ENCODE assay signal across 13 mouse cellular contexts in genomic region chr6:38840380-38840779, GRCm38 (mm10). TPM values are rescaled to one million over a fixed set of nuclear protein-coding genes. Genes with fewer than 3 reads are reported as not detected.
DNase-seq lines count a peak whose midpoint lies in the region; ATAC-seq and TF ChIP-seq lines count a peak whose summit lies in the region.
"Had no signal": no experiment of that assay in that cellular context is flagged by ENCODE, and none has a peak within 500 bp of the region (broad histone marks: within the 10 kb centered on the region; RNA-seq: fewer than 3 reads in every experiment).

No protein-coding gene starts in this region.

- no peaks in the 10 kb centered on the region for H3K9me3 ChIP-seq in heart, postnatal 0 days (replicated peaks; ENCODE audit: control insufficient read depth, low read length)
- H3K9me3 ChIP-seq in heart, embryonic 10.5 days = no peaks in the 10 kb centered on the region
- H3K9me3 ChIP-seq: embryonic facial prominence, embryonic 15.5 days; kidney, embryonic 15.5 days; limb, embryonic 15.5 days; midbrain, embryonic 12.5 days had no signal

- 80% methylated on average over 2 of the region's 2 CpGs for WGBS in heart, postnatal 0 days
- 87% methylated on average over 2 of the region's 2 CpGs for WGBS in heart, embryonic 10.5 days

- H3K4me1 ChIP-seq in heart, postnatal 0 days (ENCODE audit: control insufficient read depth, insufficient read depth) = peaks cover 40% of the 10 kb centered on the region
- peaks cover 60% of the 10 kb centered on the region for H3K4me1 ChIP-seq in heart, embryonic 10.5 days

- no peak for ATAC-seq in heart, postnatal 0 days (ENCODE audit: insufficient read depth, low read depth)

- H3K4me2 ChIP-seq in heart, postnatal 0 days (ENCODE audit: low read depth, low read length) = no peak overlapping the region
- H3K4me2 ChIP-seq: embryonic facial prominence, embryonic 15.5 days; kidney, embryonic 15.5 days; limb, embryonic 15.5 days; midbrain, embryonic 12.5 days had no signal

- no peak overlapping the region for H3K4me3 ChIP-seq in heart, postnatal 0 days (ENCODE audit: low read depth, low read length)
- no peak overlapping the region for H3K4me3 ChIP-seq in heart, embryonic 10.5 days
- H3K4me3 ChIP-seq: embryonic facial prominence, embryonic 15.5 days; kidney, embryonic 15.5 days; limb, embryonic 15.5 days; midbrain, embryonic 12.5 days had no signal

- H3K27ac ChIP-seq in heart, postnatal 0 days (ENCODE audit: low read depth) = peak overlapping the region; percentile 32; the same call in 1 of the 2 replicates
- no peak overlapping the region for H3K27ac ChIP-seq in heart, embryonic 10.5 days
- H3K27ac ChIP-seq: embryonic facial prominence, embryonic 15.5 days; kidney, embryonic 15.5 days; limb, embryonic 15.5 days; midbrain, embryonic 12.5 days had no signal

- no peaks in the 10 kb centered on the region for H3K27me3 ChIP-seq in heart, postnatal 0 days (ENCODE audit: control insufficient read depth, insufficient read depth, low read length)
- H3K27me3 ChIP-seq in heart, embryonic 10.5 days (ENCODE audit: insufficient read depth, poor library complexity, severe bottlenecking) = no peaks in the 10 kb centered on the region
- H3K27me3 ChIP-seq: embryonic facial prominence, embryonic 15.5 days; kidney, embryonic 15.5 days; limb, embryonic 15.5 days; midbrain, embryonic 12.5 days had no signal

- intact Hi-C loops in gastrocnemius, postnatal 36 days (cut with DNase I) = no loop called here

- H3K36me3 ChIP-seq in heart, postnatal 0 days (replicated peaks; ENCODE audit: control insufficient read depth, insufficient read depth, low read length) = no peaks in the 10 kb centered on the region
- H3K36me3 ChIP-seq in heart, embryonic 10.5 days = peaks cover 5% of the 10 kb centered on the region; the same call in 1 of the 2 replicates
- H3K36me3 ChIP-seq: embryonic facial prominence, embryonic 15.5 days; limb, embryonic 15.5 days had no signal

- DNase-seq in heart, postnatal 0 days (ENCODE audit: low spot score) = no peak
- no peak for DNase-seq in heart, embryonic 10.5 days (ENCODE audit: low spot score)
- peak; percentile 31 for DNase-seq in testis, postnatal 10 days (ENCODE audit: low spot score)
- DNase-seq in testis, postnatal 14 days (ENCODE audit: low spot score) = no peak
- DNase-seq in gastrocnemius, postnatal 36 days = peak; percentile 34 to 42
- peak; percentile 31 for DNase-seq in telencephalon, adult 2 months (ENCODE audit: low read depth, low spot score)
- no peak for DNase-seq in lung, postnatal 36 days
- no peak for DNase-seq in spleen, postnatal 36 days (ENCODE audit: low spot score in 2 of 2)

- H3K9ac ChIP-seq in heart, postnatal 0 days (replicated peaks; ENCODE audit: low read depth, low read length) = no peak overlapping the region
- H3K9ac ChIP-seq: embryonic facial prominence, embryonic 15.5 days; kidney, embryonic 15.5 days; limb, embryonic 15.5 days; midbrain, embryonic 12.5 days had no signal

- no peak for TF ChIP-seq EP300 in heart, postnatal 0 days (IDR thresholded peaks at IDR 0.05; ENCODE audit: low read depth)

- TF ChIP-seq CTCF in heart, postnatal 0 days (IDR thresholded peaks at IDR 0.05; ENCODE audit: low read depth) = no peak

RNA-seq across cellular contexts. Expression of gene Tbxas1, which starts 34.8 kb away (rescaled TPM):
- 0.77 and 1.6 TPM in 2 replicates for total RNA-seq in heart, postnatal 0 days (2014; rRNA removed; ENCODE audit: low replicate concordance)
- 0.64 and 0.74 TPM in 2 replicates for polyA plus RNA-seq in heart, postnatal 0 days (2015; fragmentation: Nextera tagmentation; extraction: Ambion mirVana)
- polyA plus RNA-seq in heart, embryonic 10.5 days (2016; fragmentation: Nextera tagmentation; extraction: Ambion mirVana) = 1.4 and 1.5 TPM in 2 replicates
- total RNA-seq in gastrocnemius, postnatal 36 days (2021) = under 1 TPM; 0.79 to 0.81 TPM
- total RNA-seq: ES-E14 had no signal

RNA-seq across cellular contexts. Expression of gene Hipk2, which starts 35.6 kb away (rescaled TPM):
- 39.2 and 45.0 TPM in 2 replicates for total RNA-seq in heart, postnatal 0 days (2014; rRNA removed; ENCODE audit: low replicate concordance)
- 9.4 and 9.8 TPM in 2 replicates for polyA plus RNA-seq in heart, postnatal 0 days (2015; fragmentation: Nextera tagmentation; extraction: Ambion mirVana)
- 15.9 and 20.1 TPM in 2 replicates for polyA plus RNA-seq in heart, embryonic 10.5 days (2016; fragmentation: Nextera tagmentation; extraction: Ambion mirVana)
- total RNA-seq in gastrocnemius, postnatal 36 days (2021) = 100 to 1,000 TPM in 1 of 2 experiments, 10 to 100 TPM in 1; 71.5 to 114 TPM

Comparison
In these comparisons a context has a peak if more than half of its experiments do, and no peak if none do; other contexts are left out.
1. DNase-seq: peak in testis, postnatal 10 days (single experiment), gastrocnemius, postnatal 36 days (2 of 2) and telencephalon, adult 2 months (single experiment); none in heart, postnatal 0 days (single experiment), heart, embryonic 10.5 days (single experiment), testis, postnatal 14 days (single experiment), lung, postnatal 36 days (single experiment) and spleen, postnatal 36 days (0 of 2).